Mouse (Mus musculus) embryonic facial prominence, embryonic 11.5 days (tissue): ENCODE data around the gene Gnaq. TPM values are rescaled to one million over a fixed set of nuclear protein-coding genes. Genes with fewer than 3 reads are reported as not detected.
A peak's percentile ranks its signal among the peaks of the same experiment; 100 is the strongest.

ENCODE experiments used
- ATAC-seq: fragments of 200-750 bp; cut with Nextera tagmentation; replicated peaks from 2 replicates; pipeline ENCODE4 v1.8.0; 2017; ENCODE audit warnings: low read depth; ENCODE audit not compliant: insufficient number of reproducible peaks, low FRiP score, low TSS enrichment
- DNase-seq: peaks from one replicate; pipeline ENCODE4 v3.0.0-alpha.2; 2015; ENCODE audit warnings: low spot score
- H3K27ac ChIP-seq: fragments of 300-500 bp; sonication (generic); replicated peaks from 2 replicates; pipeline ENCODE4 v1.5.1; 2014; ENCODE audit warnings: mild to moderate bottlenecking, low read depth, low read length, control low read depth
- H3K27me3 ChIP-seq: fragments of 300-500 bp; sonication (generic); 2 replicates; pipeline ENCODE4 v1.6.1; 2014; ENCODE audit warnings: mild to moderate bottlenecking, low read length, moderate library complexity, mixed read lengths; ENCODE audit not compliant: control insufficient read depth, insufficient read depth
- H3K36me3 ChIP-seq: fragments of 300-500 bp; sonication (generic); replicated peaks from 2 replicates; pipeline ENCODE4 v1.6.1; 2014; ENCODE audit warnings: low read depth, mild to moderate bottlenecking, low read length, moderate library complexity, mixed read lengths; ENCODE audit not compliant: control insufficient read depth, insufficient read depth
- H3K4me1 ChIP-seq: fragments of 300-500 bp; sonication (generic); 2 replicates; pipeline ENCODE4 v1.6.1; 2014; ENCODE audit warnings: low read length, mixed read lengths; ENCODE audit not compliant: control insufficient read depth, insufficient read depth
- H3K4me2 ChIP-seq: fragments of 300-500 bp; sonication (generic); 2 replicates; pipeline ENCODE4 v1.6.1; 2014; ENCODE audit warnings: low read depth, mild to moderate bottlenecking, control low read depth, low read length, moderate library complexity
- H3K4me3 ChIP-seq: fragments of 300-500 bp; sonication (generic); 2 replicates; pipeline ENCODE4 v1.5.1; 2014; ENCODE audit warnings: low read depth, low read length, control low read depth
- H3K9ac ChIP-seq: fragments of 300-500 bp; sonication (generic); replicated peaks from 2 replicates; pipeline ENCODE4 v1.6.1; 2014; ENCODE audit warnings: mild to moderate bottlenecking, control low read depth, low read length
- H3K9me3 ChIP-seq: fragments of 300-500 bp; sonication (generic); replicated peaks from 2 replicates; pipeline ENCODE4 v1.6.1; 2016; ENCODE audit warnings: mild to moderate bottlenecking, low read length, inconsistent platforms, mixed read lengths; ENCODE audit not compliant: control insufficient read depth
- WGBS: fragments of 180-500 bp; shearing (Covaris S2); extraction: QIAGEN DNeasy Blood & Tissue Kit; methylation state at CpG from one replicate; pipeline ENCODE4 v1.1.7; 2014; 5-methylcytosine and 5-hydroxymethylcytosine counted together
- polyA plus RNA-seq: library from polyadenylated mRNA; unstranded; fragments of >200 nt; fragmentation: Nextera tagmentation; extraction: Ambion mirVana; gene quantifications from 2 replicates; pipeline ENCODE4 v1.2.1, GENCODE M21; 2014

The Gnaq gene
- polyA plus RNA-seq, 1 experiment from 2014 or later, result 16.2 TPM

- Histone ChIP-seq H3K27me3 (no peaks in the 10 kb centered on the region), H3K9ac (peak overlapping the region; percentile 97), H3K4me1 (no peaks in the 10 kb centered on the region), H3K9me3 (no peaks in the 10 kb centered on the region), H3K36me3 (no peaks in the 10 kb centered on the region), H3K27ac (peak overlapping the region; percentile 99), H3K4me2 (peak overlapping the region; percentile 64), H3K4me3 (peak overlapping the region; percentile 97)
- WGBS, result under 1% methylated on average over 93 of the region's 139 CpGs
- DNase-seq, result peak; percentile 72
- ATAC-seq, result peak; percentile 61
These were observed 462 bp downstream of the Gnaq start for GRCm38 (mm10) chr19:16132865-16133720.

DNA sequence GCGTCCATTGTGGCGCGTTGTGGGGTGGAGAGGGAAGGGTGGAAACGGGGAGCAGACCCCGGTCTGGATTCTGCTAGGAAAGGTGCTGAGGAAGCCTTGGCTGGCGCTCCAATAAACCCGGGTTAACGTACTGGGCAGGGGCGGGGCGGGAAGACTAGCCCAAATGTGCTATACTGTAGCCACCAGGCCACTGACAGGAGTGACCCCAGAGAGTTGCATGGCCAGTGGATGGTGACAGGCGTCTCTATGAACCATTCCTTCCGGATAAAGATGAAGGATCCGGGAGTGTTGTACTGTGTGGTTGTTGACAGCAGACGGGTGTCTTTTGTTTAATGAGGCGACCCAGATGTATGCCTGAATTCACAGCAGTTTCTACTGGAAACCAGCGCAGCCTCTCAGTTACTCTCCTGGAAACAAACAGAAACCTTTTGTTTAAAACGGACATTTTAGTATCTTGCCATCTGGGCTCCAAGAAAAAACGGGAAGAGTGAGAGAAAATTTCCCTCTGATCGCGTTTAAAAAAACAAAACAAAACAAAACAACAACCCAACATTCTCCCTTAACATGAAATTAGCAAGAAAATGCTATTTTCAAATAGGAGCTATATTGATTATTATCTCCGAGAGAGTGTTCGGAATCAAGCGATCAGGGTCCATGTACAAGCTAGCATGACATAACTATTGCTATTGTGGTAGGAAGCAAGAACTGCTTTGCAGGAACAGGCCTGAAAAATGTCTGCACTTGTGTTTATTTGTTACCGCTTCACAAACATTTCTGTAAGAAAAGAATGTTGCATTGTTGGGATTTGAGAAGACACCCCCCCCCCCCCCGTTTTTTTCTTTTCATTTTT, 1.3 kb downstream of the Gnaq start:
- Histone ChIP-seq H3K4me3 (peak overlapping the region; percentile 97), H3K9ac (peak overlapping the region; percentile 97), H3K4me2 (peak overlapping the region; percentile 64), H3K4me1 (no peaks in the 10 kb centered on the region), H3K9me3 (no peaks in the 10 kb centered on the region), H3K36me3 (no peaks in the 10 kb centered on the region), H3K27me3 (no peaks in the 10 kb centered on the region), H3K27ac (peak overlapping the region; percentile 99)
- DNase-seq (peak; percentile 28), ATAC-seq (no peak)
- 13% methylated on average over 22 of the region's 25 CpGs for WGBS

DNA sequence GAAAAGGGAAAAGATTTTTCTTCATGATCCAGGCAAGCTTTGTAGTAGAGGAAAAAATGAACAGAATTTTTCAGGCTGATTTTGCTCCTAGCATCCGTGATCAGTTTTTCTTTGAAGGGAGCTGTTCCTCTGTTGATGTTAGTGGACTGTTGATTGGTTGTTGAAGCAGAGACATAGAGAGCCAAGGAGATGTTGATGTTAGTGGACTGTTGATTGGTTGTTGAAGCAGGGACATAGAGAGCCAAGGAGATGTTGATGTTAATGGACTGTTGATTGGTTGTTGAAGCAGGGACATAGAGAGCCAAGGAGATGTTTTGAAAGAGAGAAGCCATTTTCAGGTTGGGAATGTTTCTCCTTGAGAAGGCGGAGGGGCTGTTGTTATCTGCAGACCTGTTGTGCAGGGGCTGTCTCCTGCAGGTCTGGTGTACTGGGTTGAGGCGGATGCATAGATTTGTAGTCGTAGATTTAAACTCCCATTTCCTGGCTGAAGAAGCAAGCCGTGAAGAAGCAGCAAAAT, 5.5 kb downstream of the Gnaq start:
- Histone ChIP-seq H3K4me2 (no peak overlapping the region), H3K27me3 (no peaks in the 10 kb centered on the region), H3K4me1 (no peaks in the 10 kb centered on the region), H3K9me3 (no peaks in the 10 kb centered on the region), H3K9ac (no peak overlapping the region), H3K4me3 (no peak overlapping the region), H3K27ac (no peak overlapping the region), H3K36me3 (no peaks in the 10 kb centered on the region)
- 71% methylated on average over 5 of the region's 5 CpGs for WGBS
- ATAC-seq, result no peak
- DNase-seq, result no peak

GRCm38 (mm10) chr19:16140710-16141109, 8.1 kb downstream of the Gnaq start:
- no peak for DNase-seq
- no peak overlapping the region for H3K9ac ChIP-seq
- no peaks in the 10 kb centered on the region for H3K4me1 ChIP-seq
- no peak overlapping the region for H3K27ac ChIP-seq
- WGBS, result 68% methylated on average over 4 of the region's 4 CpGs
- H3K4me2 ChIP-seq, result no peak overlapping the region
- no peaks in the 10 kb centered on the region for H3K9me3 ChIP-seq
- H3K4me3 ChIP-seq, result no peak overlapping the region
- no peaks in the 10 kb centered on the region for H3K36me3 ChIP-seq
- ATAC-seq, result no peak
- no peaks in the 10 kb centered on the region for H3K27me3 ChIP-seq

GRCm38 (mm10) chr19:16141857-16142256, 9.2 kb downstream of the Gnaq start:
- Histone ChIP-seq H3K4me1 (no peaks in the 10 kb centered on the region), H3K27ac (no peak overlapping the region), H3K27me3 (no peaks in the 10 kb centered on the region), H3K4me2 (no peak overlapping the region), H3K36me3 (no peaks in the 10 kb centered on the region), H3K9me3 (no peaks in the 10 kb centered on the region), H3K9ac (no peak overlapping the region), H3K4me3 (no peak overlapping the region)
- DNase-seq (no peak), ATAC-seq (no peak)
- WGBS, result 86% methylated on average over 4 of the region's 4 CpGs

DNA sequence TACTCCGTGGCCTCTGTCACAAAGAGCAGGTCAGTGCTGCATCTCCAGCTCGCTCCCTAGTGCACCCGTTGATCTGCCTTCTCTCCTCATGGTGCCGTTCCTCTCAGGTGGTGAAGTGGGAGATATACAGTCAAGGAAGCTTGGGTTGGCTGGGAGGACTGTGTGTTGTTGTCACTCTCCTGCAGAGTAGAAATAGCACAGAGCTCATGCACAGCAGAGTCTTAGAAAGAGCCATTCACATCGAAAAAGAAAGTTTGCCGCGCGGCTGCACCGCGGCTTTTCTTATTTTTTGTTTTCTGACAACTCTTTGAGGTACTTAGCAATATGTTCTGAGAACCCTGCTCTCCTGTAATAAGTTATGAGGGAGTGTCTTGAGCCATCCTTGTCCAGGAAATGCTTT, 10.4 kb downstream of the Gnaq start:
- Histone ChIP-seq H3K9me3 (no peaks in the 10 kb centered on the region), H3K27me3 (no peaks in the 10 kb centered on the region), H3K36me3 (no peaks in the 10 kb centered on the region), H3K4me3 (no peak overlapping the region), H3K4me1 (no peaks in the 10 kb centered on the region), H3K27ac (no peak overlapping the region), H3K9ac (no peak overlapping the region), H3K4me2 (no peak overlapping the region)
- DNase-seq (no peak), ATAC-seq (no peak)
- 90% methylated on average over 10 of the region's 10 CpGs for WGBS

- 77% methylated on average over 6 of the region's 6 CpGs for WGBS
These were observed 14.8 kb downstream of the Gnaq start for GRCm38 (mm10) chr19:16147446-16147845.

More at GRCm38 (mm10) chr19:16147446-16147845, 14.8 kb downstream of the Gnaq start:
- H3K4me2 ChIP-seq, result no peak overlapping the region
- ATAC-seq (no peak), DNase-seq (peak; percentile 33)
- H3K27me3 ChIP-seq, result no peaks in the 10 kb centered on the region
- H3K27ac ChIP-seq, result no peak overlapping the region
- H3K36me3 ChIP-seq, result no peaks in the 10 kb centered on the region
- no peaks in the 10 kb centered on the region for H3K4me1 ChIP-seq
- no peak overlapping the region for H3K4me3 ChIP-seq
- H3K9ac ChIP-seq, result no peak overlapping the region
- H3K9me3 ChIP-seq, result no peaks in the 10 kb centered on the region
